17 mouse cellular contexts compared by ENCODE assay signal in genomic region chr16:94821610-94822009, GRCm38 (mm10).
A peak's percentile ranks its signal among the peaks of the same experiment; 100 is the strongest.
DNase-seq lines count a peak whose midpoint lies in the region; ATAC-seq lines count a peak whose summit lies in the region.
"Had no signal": no experiment of that assay in that cellular context is flagged by ENCODE, and none has a peak within 500 bp of the region (broad histone marks: within the 10 kb centered on the region; RNA-seq: fewer than 3 reads in every experiment).

No protein-coding gene starts in this region.

- H3K27me3 ChIP-seq in forebrain, embryonic 14.5 days (replicated peaks; ENCODE audit: control insufficient read depth, insufficient read depth, low read length), result no peaks in the 10 kb centered on the region
- H3K27me3 ChIP-seq: limb, embryonic 13.5 days had no signal

- no peak overlapping the region for H3K27ac ChIP-seq in forebrain, embryonic 14.5 days (ENCODE audit: low read depth, low read length)
- H3K27ac ChIP-seq: limb, embryonic 13.5 days; liver, embryonic 14.5 days had no signal

- peak; percentile 28; the same call in 1 of the 2 replicates for ATAC-seq in frontal cortex, adult (ENCODE audit: low TSS enrichment)
- no peak for ATAC-seq in forebrain, embryonic 14.5 days

- WGBS in forebrain, embryonic 14.5 days, result 90% methylated on average over 11 of the region's 11 CpGs

- DNase-seq in frontal cortex, postnatal 25 days (ENCODE audit: low spot score in 2 of 2), result no peak
- peak; percentile 31 to 35 for DNase-seq in left cerebral cortex, postnatal 36 days (ENCODE audit: low spot score in 2 of 2)
- DNase-seq in left cerebral cortex, adult 11 months (ENCODE audit: low spot score), result no peak
- DNase-seq in layer of hippocampus, postnatal 14 days (ENCODE audit: low spot score in 2 of 2), result peak; percentile 38 to 39
- peak; percentile 25 for DNase-seq in skeletal muscle tissue, adult 2 months (ENCODE audit: low read depth, low spot score)
- no peak for DNase-seq in forebrain, embryonic 14.5 days (ENCODE audit: low spot score)
- no peak for DNase-seq in lung, postnatal 25 days (ENCODE audit: low spot score)
- DNase-seq: adrenal gland, adult 2 months; heart, postnatal 4 days; kidney, adult 2 months; kidney, postnatal 4 days; midbrain, embryonic 14.5 days; retina, postnatal 1 day; thymus, postnatal 4 days had no signal

- intact Hi-C loops in left cerebral cortex, postnatal 36 days (cut with DNase I), result no loop called here

- H3K4me2 ChIP-seq in forebrain, embryonic 14.5 days (ENCODE audit: low read length), result no peak overlapping the region
- H3K4me2 ChIP-seq: limb, embryonic 13.5 days had no signal

- no peaks in the 10 kb centered on the region for H3K9me3 ChIP-seq in forebrain, embryonic 14.5 days (replicated peaks; ENCODE audit: control insufficient read depth, low read length)
- H3K9me3 ChIP-seq: limb, embryonic 13.5 days had no signal

- no peaks in the 10 kb centered on the region for H3K4me1 ChIP-seq in forebrain, embryonic 14.5 days (ENCODE audit: control insufficient read depth, insufficient read depth, low read length)

- no peak overlapping the region for H3K4me3 ChIP-seq in forebrain, embryonic 14.5 days (ENCODE audit: low read depth, low read length)
- H3K4me3 ChIP-seq: limb, embryonic 13.5 days had no signal

- no peak overlapping the region for H3K9ac ChIP-seq in forebrain, embryonic 14.5 days (ENCODE audit: low read length)
- H3K9ac ChIP-seq: limb, embryonic 13.5 days; liver, embryonic 14.5 days had no signal

- no peaks in the 10 kb centered on the region for H3K36me3 ChIP-seq in forebrain, embryonic 14.5 days (ENCODE audit: control insufficient read depth, insufficient read depth, low read length)
- H3K36me3 ChIP-seq: limb, embryonic 13.5 days had no signal

Comparison
In these comparisons a context has a peak if more than half of its experiments do, and no peak if none do; other contexts are left out.
1. DNase-seq: peak in left cerebral cortex, postnatal 36 days (2 of 2), layer of hippocampus, postnatal 14 days (2 of 2) and skeletal muscle tissue, adult 2 months (single experiment); none in frontal cortex, postnatal 25 days (0 of 2), left cerebral cortex, adult 11 months (single experiment), forebrain, embryonic 14.5 days (single experiment) and lung, postnatal 25 days (single experiment).